Mouse (Mus musculus): ENCODE results near the gene Gbp5.
"Not testable (repeated sequence)": the region's sequence is repeated elsewhere in the genome, so short reads cannot be mapped to it uniquely, and the experiment has no call there.

The Gbp5 gene

GRCm38 (mm10) chr3:142535667-142536066 is 41.9 kb downstream of the Gbp5 start:
- DNase-seq (ENCODE audit: extremely low read depth, insufficient read length, low spot score) = no peak

GRCm38 (mm10) chr3:142541391-142541790 is 47.6 kb downstream of the Gbp5 start:
- no peak for DNase-seq (ENCODE audit: extremely low read depth, insufficient read length, low spot score)

- DNase-seq (ENCODE audit: extremely low read depth, insufficient read length, low spot score) = not testable (repeated sequence)
These were observed 49.0 kb downstream of the Gbp5 start for GRCm38 (mm10) chr3:142542776-142543175.

GRCm38 (mm10) chr3:142546690-142547089 is 52.9 kb downstream of the Gbp5 start:
- no peak for DNase-seq (ENCODE audit: extremely low read depth, insufficient read length, low spot score)

GRCm38 (mm10) chr3:142550052-142550676 is 56.4 kb downstream of the Gbp5 start:
- DNase-seq (ENCODE audit: extremely low read depth, insufficient read length, low spot score) = no peak

GRCm38 (mm10) chr3:142554601-142555000 is 60.8 kb downstream of the Gbp5 start:
- DNase-seq (ENCODE audit: extremely low read depth, insufficient read length, low spot score) = no peak

GRCm38 (mm10) chr3:142555623-142556022 is 61.8 kb downstream of the Gbp5 start:
- DNase-seq (ENCODE audit: extremely low read depth, insufficient read length, low spot score) = no peak

GRCm38 (mm10) chr3:142559632-142560228 is 66.0 kb downstream of the Gbp5 start, which contains the start of gene Gbp3:
TSS of gene Gbp3 (plus strand) at chr3:142560026.
- DNase-seq (ENCODE audit: extremely low read depth, insufficient read length, low spot score) = peak; percentile 17

GRCm38 (mm10) chr3:142560296-142560948 is 66.6 kb downstream of the Gbp5 start:
- peak; percentile 79 for DNase-seq (ENCODE audit: extremely low read depth, insufficient read length, low spot score)

- DNase-seq (ENCODE audit: extremely low read depth, insufficient read length, low spot score) = no peak
These were observed 67.4 kb downstream of the Gbp5 start for GRCm38 (mm10) chr3:142561045-142561646.

- DNase-seq (ENCODE audit: extremely low read depth, insufficient read length, low spot score) = no peak
These were observed 67.9 kb downstream of the Gbp5 start for GRCm38 (mm10) chr3:142561666-142562065.

- not testable (repeated sequence) for DNase-seq (ENCODE audit: extremely low read depth, insufficient read length, low spot score)
These were observed 73.7 kb downstream of the Gbp5 start for GRCm38 (mm10) chr3:142567490-142567889.

- no peak for DNase-seq (ENCODE audit: extremely low read depth, insufficient read length, low spot score)
These were observed 77.0 kb downstream of the Gbp5 start for GRCm38 (mm10) chr3:142570738-142571137.
